Comparison of ENCODE assay signal across 15 mouse cellular contexts in the genomic region with DNA sequence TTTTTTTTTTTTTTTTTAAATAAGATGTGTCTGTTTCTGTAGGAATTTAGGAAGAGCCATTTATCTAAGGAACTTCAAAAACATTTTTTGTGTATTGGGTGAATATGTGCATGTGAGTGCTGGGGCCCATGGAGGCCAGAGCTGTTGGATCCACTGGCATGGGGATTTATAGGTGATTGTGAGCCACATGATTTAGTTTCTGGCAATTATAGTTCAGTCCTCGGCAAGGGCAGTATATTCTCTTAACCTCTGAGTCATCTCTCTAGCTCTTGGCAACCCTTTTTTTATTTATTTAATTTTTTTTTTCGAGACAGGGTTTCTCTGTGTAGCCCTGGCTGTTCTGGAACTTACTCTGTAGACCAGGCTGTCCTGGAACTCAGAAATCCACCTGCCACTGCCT.
"Had no signal": no experiment of that assay in that cellular context is flagged by ENCODE, and none has a peak within 500 bp of the region (broad histone marks: within the 10 kb centered on the region; RNA-seq: fewer than 3 reads in every experiment).

No protein-coding gene starts in this region.

- H3K9me3 ChIP-seq: kidney, embryonic 15.5 days; limb, embryonic 12.5 days; limb, embryonic 15.5 days; midbrain, embryonic 13.5 days had no signal

- H3K27me3 ChIP-seq: kidney, embryonic 15.5 days; limb, embryonic 12.5 days; limb, embryonic 15.5 days; midbrain, embryonic 13.5 days had no signal

- H3K4me3 ChIP-seq: kidney, embryonic 15.5 days; limb, embryonic 12.5 days; limb, embryonic 15.5 days; midbrain, embryonic 13.5 days had no signal

- ATAC-seq: liver, postnatal 0 days; lung, postnatal 0 days; midbrain, embryonic 13.5 days had no signal

- H3K36me3 ChIP-seq: midbrain, embryonic 13.5 days had no signal

- H3K27ac ChIP-seq: kidney, embryonic 15.5 days; limb, embryonic 12.5 days; limb, embryonic 15.5 days; liver, embryonic 14.5 days; macrophage; midbrain, embryonic 13.5 days had no signal

- H3K4me1 ChIP-seq: limb, embryonic 12.5 days; limb, embryonic 15.5 days; midbrain, embryonic 13.5 days had no signal

- H3K9ac ChIP-seq: kidney, embryonic 15.5 days; limb, embryonic 12.5 days; limb, embryonic 15.5 days; liver, embryonic 14.5 days; liver, postnatal 0 days; lung, embryonic 14.5 days; midbrain, embryonic 13.5 days had no signal

- DNase-seq: kidney, postnatal 10 days; kidney, postnatal 36 days; left cerebral cortex, postnatal 4 days; liver, postnatal 0 days; lung, embryonic 14.5 days; thymus, adult 18-20 months; thymus, postnatal 36 days had no signal

- H3K4me2 ChIP-seq: kidney, embryonic 15.5 days; limb, embryonic 12.5 days; limb, embryonic 15.5 days; liver, embryonic 11.5 days; lung, embryonic 14.5 days; midbrain, embryonic 13.5 days had no signal
